Mouse (Mus musculus): ENCODE data around the gene Adam22.

GRCm38 (mm10) chr5:8058056-8058455 is 309.9 kb downstream of the Adam22 start:
- TF ChIP-seq CTCF (IDR thresholded peaks at IDR 0.05; ENCODE audit: low read depth, low read length) = no peak
- no peak for TF ChIP-seq POLR2AphosphoS5 (IDR thresholded peaks at IDR 0.05; ENCODE audit: insufficient replicate concordance, low read depth, low read length)

Measured in G1E (cell line).